9 mouse cellular contexts compared by ENCODE assay signal in genomic region chr8:84130806-84131205, GRCm38 (mm10). TPM values are rescaled to one million over a fixed set of nuclear protein-coding genes. Genes with fewer than 3 reads are reported as not detected.
DNase-seq lines count a peak whose midpoint lies in the region; ATAC-seq lines count a peak whose summit lies in the region.
"Had no signal": no experiment of that assay in that cellular context is flagged by ENCODE, and none has a peak within 500 bp of the region (broad histone marks: within the 10 kb centered on the region; RNA-seq: fewer than 3 reads in every experiment).

No protein-coding gene starts in this region.

- no peaks in the 10 kb centered on the region for H3K4me1 ChIP-seq in midbrain, embryonic 14.5 days (ENCODE audit: control insufficient read depth, insufficient read depth, low read length)

- no peak overlapping the region for H3K4me2 ChIP-seq in midbrain, embryonic 14.5 days (ENCODE audit: low read length)

- no peaks in the 10 kb centered on the region for H3K27me3 ChIP-seq in midbrain, embryonic 14.5 days (ENCODE audit: control insufficient read depth, insufficient read depth, low read length)

- no peak for ATAC-seq in midbrain, embryonic 14.5 days (ENCODE audit: low FRiP score, low TSS enrichment)
- ATAC-seq in inflammation-experienced regulatory T-cells, adult 6 months: no peak
- ATAC-seq in granulocyte monocyte progenitor cell, adult 5-6 weeks (replicated peaks; ENCODE audit: poor library complexity, severe bottlenecking): no peak

- no peak overlapping the region for H3K9ac ChIP-seq in midbrain, embryonic 14.5 days (replicated peaks; ENCODE audit: low read length)

- peak; percentile 23 to 40 for DNase-seq in adrenal gland, adult (ENCODE audit: inconsistent age in 2 of 2, low spot score in 1 of 2)
- DNase-seq in adrenal gland, postnatal 4 days (ENCODE audit: low spot score in 2 of 2): no peak
- DNase-seq in layer of hippocampus, adult 11-12 months (ENCODE audit: low spot score): peak; percentile 18
- no peak for DNase-seq in layer of hippocampus, postnatal 10 days (ENCODE audit: low spot score in 2 of 2)
- peak; percentile 33 for DNase-seq in heart, postnatal 4 days
- peak; percentile 23 for DNase-seq in midbrain, embryonic 14.5 days

- 46% methylated on average over 30 of the region's 30 CpGs for WGBS in midbrain, embryonic 14.5 days

- H3K9me3 ChIP-seq in midbrain, embryonic 14.5 days (ENCODE audit: control insufficient read depth, low read length): no peaks in the 10 kb centered on the region

- H3K27ac ChIP-seq in midbrain, embryonic 14.5 days (replicated peaks; ENCODE audit: low read depth, low read length): no peak overlapping the region

- no peak overlapping the region for H3K4me3 ChIP-seq in midbrain, embryonic 14.5 days (replicated peaks; ENCODE audit: low read depth, low read length)

- peaks cover 45% of the 10 kb centered on the region for H3K36me3 ChIP-seq in midbrain, embryonic 14.5 days (ENCODE audit: control insufficient read depth, insufficient read depth, low read length)

RNA-seq across cellular contexts. Expression of gene Podnl1, which starts 5.0 kb away (rescaled TPM):
- total RNA-seq in adrenal gland, postnatal 4 days (2021): under 1 TPM; 0.98 to 0.99 TPM
- not detected for total RNA-seq in layer of hippocampus, postnatal 10 days (2021)
- total RNA-seq in heart, postnatal 4 days (2021): not detected
- polyA plus RNA-seq in midbrain, embryonic 14.5 days (2014; fragmentation: Nextera tagmentation; extraction: Ambion mirVana): 0.63 and 0.68 TPM in 2 replicates
- 10 to 100 TPM in 1 of 3 experiments, 1 to 10 TPM in 2; 8.5 to 32.9 (median 8.7) TPM for polyA plus RNA-seq in inflammation-experienced regulatory T-cells, adult 6 months (2017; shearing (Covaris generic))
- 0.41 TPM in 1 of 2 replicates, not detected in the other for total RNA-seq in granulocyte monocyte progenitor cell, adult 5-6 weeks (2014; fragmentation: Nextera tagmentation)
- 0.26 TPM in 1 of 2 replicates, not detected in the other for total RNA-seq in granulocyte monocyte progenitor cell, adult 5-6 weeks (2017)
- total RNA-seq: layer of hippocampus, postnatal 25 days had no signal

RNA-seq across cellular contexts. Expression of gene Cc2d1a, which starts 16.9 kb away (rescaled TPM):
- total RNA-seq in adrenal gland, postnatal 4 days (2021): 10 to 100 TPM; 30.6 to 31.7 TPM
- 10 to 100 TPM; 59.8 to 68.1 TPM for total RNA-seq in layer of hippocampus, postnatal 10 days (2021)
- total RNA-seq in heart, postnatal 4 days (2021): 10 to 100 TPM; 12.6 to 15.6 TPM
- 28.9 and 33.1 TPM in 2 replicates for polyA plus RNA-seq in midbrain, embryonic 14.5 days (2014; fragmentation: Nextera tagmentation; extraction: Ambion mirVana)
- 10 to 100 TPM; 13.9 to 24.2 (median 21.3) TPM for polyA plus RNA-seq in inflammation-experienced regulatory T-cells, adult 6 months (2017; shearing (Covaris generic))
- total RNA-seq in granulocyte monocyte progenitor cell, adult 5-6 weeks (2014; fragmentation: Nextera tagmentation): 11.8 and 13.5 TPM in 2 replicates
- total RNA-seq in granulocyte monocyte progenitor cell, adult 5-6 weeks (2017): 4.2 and 9.0 TPM in 2 replicates

RNA-seq across cellular contexts. Expression of gene 4930432K21Rik, which starts 17.0 kb away (rescaled TPM):
- 1 to 10 TPM; 1.2 TPM for total RNA-seq in adrenal gland, postnatal 4 days (2021)
- total RNA-seq in layer of hippocampus, postnatal 10 days (2021): 1 to 10 TPM; 1.5 to 1.7 TPM
- total RNA-seq in heart, postnatal 4 days (2021): under 1 TPM; 0.38 to 0.60 TPM
- 1.8 and 1.9 TPM in 2 replicates for polyA plus RNA-seq in midbrain, embryonic 14.5 days (2014; fragmentation: Nextera tagmentation; extraction: Ambion mirVana)
- polyA plus RNA-seq in inflammation-experienced regulatory T-cells, adult 6 months (2017; shearing (Covaris generic)): 1 to 10 TPM in 2 of 3 experiments, not detected in 1; 1.5 to 1.6 TPM
- 1.2 TPM in 1 of 2 replicates, not detected in the other for total RNA-seq in granulocyte monocyte progenitor cell, adult 5-6 weeks (2014; fragmentation: Nextera tagmentation)
- total RNA-seq in granulocyte monocyte progenitor cell, adult 5-6 weeks (2017): 1.2 and 1.8 TPM in 2 replicates

RNA-seq across cellular contexts. Expression of gene Dcaf15, which starts 26.2 kb away (rescaled TPM):
- total RNA-seq in adrenal gland, postnatal 4 days (2021): 10 to 100 TPM; 29.3 to 32.0 TPM
- total RNA-seq in layer of hippocampus, postnatal 10 days (2021): 10 to 100 TPM; 31.8 to 31.9 TPM
- 10 to 100 TPM; 19.7 to 20.5 TPM for total RNA-seq in heart, postnatal 4 days (2021)
- 19.9 and 26.0 TPM in 2 replicates for polyA plus RNA-seq in midbrain, embryonic 14.5 days (2014; fragmentation: Nextera tagmentation; extraction: Ambion mirVana)
- polyA plus RNA-seq in inflammation-experienced regulatory T-cells, adult 6 months (2017; shearing (Covaris generic)): 10 to 100 TPM; 16.6 to 20.0 (median 18.6) TPM
- total RNA-seq in granulocyte monocyte progenitor cell, adult 5-6 weeks (2014; fragmentation: Nextera tagmentation): 19.9 and 23.9 TPM in 2 replicates
- 15.2 and 16.9 TPM in 2 replicates for total RNA-seq in granulocyte monocyte progenitor cell, adult 5-6 weeks (2017)

RNA-seq across cellular contexts. Expression of gene Nanos3, which starts 54.2 kb away (rescaled TPM):
- 1 to 10 TPM; 3.1 to 4.3 TPM for total RNA-seq in adrenal gland, postnatal 4 days (2021)
- total RNA-seq in layer of hippocampus, postnatal 10 days (2021): 1 to 10 TPM; 7.8 to 8.4 TPM
- total RNA-seq in heart, postnatal 4 days (2021): 1 to 10 TPM; 3.6 to 4.3 TPM
- 9.4 and 11.7 TPM in 2 replicates for polyA plus RNA-seq in midbrain, embryonic 14.5 days (2014; fragmentation: Nextera tagmentation; extraction: Ambion mirVana)
- polyA plus RNA-seq in inflammation-experienced regulatory T-cells, adult 6 months (2017; shearing (Covaris generic)): not detected
- total RNA-seq in granulocyte monocyte progenitor cell, adult 5-6 weeks (2014; fragmentation: Nextera tagmentation): 3.5 and 9.6 TPM in 2 replicates
- total RNA-seq in granulocyte monocyte progenitor cell, adult 5-6 weeks (2017): not detected in 2 replicates

Comparison
In these comparisons a context has a peak if more than half of its experiments do, and no peak if none do; other contexts are left out.
1. DNase-seq: peak in adrenal gland, adult (2 of 2), layer of hippocampus, adult 11-12 months (single experiment), heart, postnatal 4 days (single experiment) and midbrain, embryonic 14.5 days (single experiment); none in adrenal gland, postnatal 4 days (0 of 2) and layer of hippocampus, postnatal 10 days (0 of 2).